Mouse (Mus musculus): ENCODE measurements at regions not wholly inside any gene's neighbourhood (a gene's known extent, or its start where the extent isn't known, plus 50 kb on each side); places are given as distances from the start of the nearest gene placed in this dataset.
A peak's percentile ranks its signal among the peaks of the same experiment; 100 is the strongest.

DNA sequence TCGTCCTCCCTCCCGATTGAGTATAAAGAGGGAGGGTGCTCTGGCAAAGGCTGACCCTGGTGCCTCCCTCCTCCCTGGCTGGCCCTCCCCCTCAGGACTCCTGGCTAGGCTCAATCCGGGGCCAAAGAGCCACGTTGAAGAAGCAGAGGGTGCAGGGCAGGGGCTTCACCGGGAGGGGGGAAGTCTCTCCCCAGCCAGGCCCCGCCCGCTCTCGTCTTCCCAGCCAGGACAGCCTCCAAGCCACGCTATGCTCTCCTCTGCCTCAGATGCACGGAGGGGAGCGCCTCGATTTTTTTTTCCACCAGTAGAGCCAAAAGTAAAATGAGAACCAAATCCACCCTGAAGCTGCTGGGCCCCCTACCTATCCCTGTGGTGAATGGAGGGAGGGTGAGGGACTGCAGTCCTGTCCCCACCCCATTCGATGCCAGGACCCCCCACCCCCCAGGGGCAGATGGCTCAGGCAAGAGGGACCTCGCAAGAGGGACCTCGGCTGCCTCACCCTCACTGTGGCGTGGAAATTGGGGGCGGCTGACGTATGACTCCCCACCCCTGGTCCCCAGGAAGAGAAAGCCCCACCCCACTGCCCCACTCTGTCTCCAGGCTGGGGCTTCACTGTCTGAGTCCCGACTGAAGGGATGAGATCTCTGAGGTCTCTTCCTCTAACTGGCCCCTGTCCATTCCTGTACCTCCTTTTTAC is 53.2 kb upstream of the Col1a1 start:
- peak; percentile 68 for DNase-seq

GRCm38 (mm10) chr11:94881982-94882686 is 53.9 kb upstream of the Col1a1 start:
- DNase-seq: peak; percentile 64

GRCm38 (mm10) chr11:94880896-94881840 is 54.9 kb upstream of the Col1a1 start:
- DNase-seq: peak; percentile 36

GRCm38 (mm10) chr11:94876707-94877106 is 59.3 kb upstream of the Col1a1 start:
- no peak for DNase-seq

DNA sequence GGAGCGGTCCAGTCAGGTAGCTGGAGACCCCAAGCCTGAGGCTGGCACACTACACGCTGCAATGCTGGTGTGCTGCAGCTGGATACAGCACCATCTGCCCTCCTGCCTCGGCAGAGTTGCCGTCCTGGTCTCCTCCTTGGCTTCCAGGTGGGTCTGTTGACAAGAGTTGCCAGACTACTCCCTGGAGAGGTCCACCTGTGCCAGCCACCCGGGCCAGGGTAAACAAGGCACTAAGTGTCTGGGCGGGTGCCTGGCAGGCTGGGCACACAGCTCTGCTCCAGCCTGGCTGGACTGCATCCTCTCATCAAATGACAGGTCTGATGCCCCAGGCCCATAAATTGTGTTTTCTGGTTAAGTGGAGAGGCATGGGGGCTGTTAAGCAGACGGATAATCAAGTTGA is 61.0 kb upstream of the Col1a1 start:
- no peak for DNase-seq

- peak; percentile 77 for DNase-seq
Measured at GRCm38 (mm10) chr11:94874155-94874561, 61.9 kb upstream of the Col1a1 start.

GRCm38 (mm10) chr11:94873693-94874092 is 62.3 kb upstream of the Col1a1 start:
- peak; percentile 48 for DNase-seq

DNA sequence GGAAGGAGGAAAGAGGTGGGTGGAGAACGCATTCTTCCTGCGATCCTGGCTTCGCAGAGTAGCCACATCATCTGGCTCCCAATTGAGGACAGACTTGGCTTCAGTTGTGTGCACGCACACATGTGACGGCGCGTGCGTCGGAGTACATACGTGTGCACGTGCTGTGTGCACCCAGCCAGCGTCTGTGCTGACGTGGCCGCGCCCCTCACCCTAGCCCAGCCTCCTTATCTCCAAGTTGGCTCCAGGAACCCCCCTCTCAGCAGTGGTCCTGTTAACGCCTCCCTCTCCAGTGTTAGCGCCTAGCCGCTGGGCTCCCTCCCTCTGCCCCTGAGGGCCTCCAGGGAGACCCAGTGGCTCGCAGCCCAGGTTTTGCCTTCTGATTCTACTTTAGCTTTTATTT is 63.1 kb upstream of the Col1a1 start:
- peak; percentile 80 for DNase-seq

GRCm38 (mm10) chr11:94870341-94870740 is 65.7 kb upstream of the Col1a1 start:
- DNase-seq: peak; percentile 81

DNA sequence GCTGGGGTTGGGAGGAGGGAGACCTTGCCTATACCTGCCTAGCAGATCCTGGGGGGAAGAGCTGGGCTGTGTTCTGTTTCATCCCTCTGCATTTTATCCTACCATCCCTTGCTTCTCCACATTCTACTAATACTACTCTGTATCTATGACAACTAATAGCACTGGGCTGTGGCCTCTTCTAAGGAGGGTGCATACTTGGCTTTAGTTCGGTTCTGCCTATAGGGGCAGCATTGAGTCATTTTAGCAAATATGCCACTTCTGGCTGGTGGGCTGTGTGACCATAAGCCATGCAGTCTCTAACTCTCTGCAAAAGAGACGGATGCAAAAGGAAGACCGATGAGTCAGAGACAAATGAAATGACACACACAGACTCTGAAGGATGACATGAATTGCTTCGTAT is 66.2 kb upstream of the Col1a1 start:
- peak; percentile 82 for DNase-seq

DNA sequence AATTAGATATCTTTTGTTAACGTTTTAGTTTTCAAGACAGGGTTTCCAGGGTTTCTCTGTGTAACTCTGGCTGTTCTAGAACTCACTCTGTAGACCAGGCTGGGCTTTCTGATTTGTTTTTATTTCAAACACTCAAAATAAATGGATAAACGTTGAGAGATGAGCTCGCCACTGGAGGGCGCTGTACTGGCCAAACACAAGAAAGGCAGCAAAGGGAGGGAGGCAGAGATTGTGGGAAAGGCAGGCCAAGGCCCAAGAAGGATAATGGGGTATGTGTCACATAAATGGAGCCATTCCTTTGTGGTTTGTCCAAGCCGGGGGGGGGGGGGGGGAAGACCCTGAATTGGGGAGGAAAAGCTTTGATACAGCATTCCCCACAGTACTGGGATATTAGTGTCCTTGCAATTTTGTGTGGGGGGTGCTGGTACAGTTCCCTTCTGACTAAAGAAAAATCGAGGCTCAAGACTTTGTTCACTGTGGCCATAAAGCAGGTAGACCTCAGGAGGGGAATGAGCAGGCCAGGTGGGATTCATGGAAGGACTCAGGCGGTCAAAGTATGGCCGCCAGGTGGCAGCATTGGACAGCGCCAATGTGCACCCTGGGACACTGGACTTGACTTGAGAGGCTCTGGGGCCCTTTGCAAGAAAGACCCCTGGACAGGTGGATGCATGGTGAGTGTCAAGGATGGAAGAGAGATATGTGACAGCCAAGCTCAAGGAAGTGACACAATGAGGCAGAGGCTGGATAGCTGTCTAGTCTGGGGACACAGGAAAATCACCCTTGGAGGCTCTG is 69.7 kb upstream of the Col1a1 start:
- peak; percentile 85 for DNase-seq

GRCm38 (mm10) chr11:94850129-94850528 is 67.6 kb upstream of the Tmem92 start:
- no peak for DNase-seq

DNA sequence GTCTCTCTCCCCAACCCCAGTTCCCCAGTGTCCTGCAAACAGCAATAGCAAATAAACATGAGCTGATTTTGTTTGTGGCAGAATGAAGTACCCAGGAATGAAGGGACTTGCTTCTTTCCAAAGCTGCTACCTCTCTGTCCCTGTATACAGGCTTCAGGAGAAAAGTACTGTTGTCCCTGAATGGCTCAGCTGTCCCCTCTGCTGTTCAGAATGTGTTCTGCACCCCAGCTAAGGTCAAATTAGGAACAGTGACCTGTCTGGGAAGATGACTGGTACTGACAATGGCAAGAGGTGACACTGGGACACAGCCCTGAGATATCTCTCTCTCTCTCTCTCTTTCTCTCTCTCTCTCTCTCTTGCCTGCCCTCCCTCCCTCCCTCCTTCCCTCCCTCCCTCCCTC is 56.6 kb upstream of the Tmem92 start:
- DNase-seq: no peak

GRCm38 (mm10) chr11:94838140-94838539 is 55.6 kb upstream of the Tmem92 start:
- DNase-seq: peak; percentile 10

DNA sequence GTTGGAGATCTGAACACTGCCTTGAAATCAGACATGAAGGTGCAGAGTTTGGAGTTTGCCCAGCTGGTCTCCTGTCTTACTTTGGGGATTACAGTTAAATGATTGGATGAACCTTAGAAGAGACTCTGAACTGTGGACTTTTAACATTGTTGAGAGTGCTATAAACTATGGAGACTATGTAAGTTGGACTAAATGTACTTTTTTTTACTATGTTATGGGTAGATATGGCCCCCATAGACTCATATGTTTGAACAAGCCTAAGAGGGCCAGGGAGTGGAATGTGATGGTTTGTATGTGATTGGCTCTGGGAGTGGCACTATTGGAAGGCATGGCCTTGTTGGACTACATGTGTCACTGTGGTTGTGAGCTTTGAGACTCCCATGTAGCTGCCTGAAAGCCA is 53.8 kb upstream of the Tmem92 start:
- no peak for DNase-seq

GRCm38 (mm10) chr11:94832246-94832985 is 49.9 kb upstream of the Tmem92 start:
- DNase-seq: peak; percentile 65
